Mouse (Mus musculus) kidney, postnatal 0 days (tissue): ENCODE data around the gene Lyzl4. TPM values are rescaled to one million over a fixed set of nuclear protein-coding genes. Genes with fewer than 3 reads are reported as not detected.

Source experiments
- ATAC-seq: fragments of 200-750 bp; cut with Nextera tagmentation; replicated peaks from 2 replicates; pipeline ENCODE4 v1.8.0; 2017; ENCODE audit warnings: low read depth, moderate number of reproducible peaks, moderate TSS enrichment, moderate library complexity; ENCODE audit not compliant: low FRiP score
- DNase-seq: peaks from one replicate; pipeline ENCODE4 v3.0.0-alpha.2; 2016; ENCODE audit warnings: low spot score
- H3K27ac ChIP-seq: fragments of 300-500 bp; sonication (generic); 2 replicates; pipeline ENCODE4 v1.5.1; 2014; ENCODE audit warnings: mild to moderate bottlenecking
- H3K27me3 ChIP-seq: fragments of 300-500 bp; sonication (generic); 2 replicates; pipeline ENCODE4 v1.6.1; 2014; ENCODE audit warnings: low read length, mixed read lengths; ENCODE audit not compliant: insufficient read depth
- H3K36me3 ChIP-seq: fragments of 300-500 bp; sonication (generic); 2 replicates; pipeline ENCODE4 v1.6.1; 2014; ENCODE audit warnings: low read length, mixed read lengths; ENCODE audit not compliant: insufficient read depth
- H3K4me1 ChIP-seq: fragments of 300-500 bp; sonication (generic); replicated peaks from 2 replicates; pipeline ENCODE4 v1.6.1; 2014; ENCODE audit warnings: antibody characterized with exemption, low read length, mixed read lengths; ENCODE audit not compliant: insufficient read depth
- H3K4me2 ChIP-seq: fragments of 300-500 bp; sonication (generic); 2 replicates; pipeline ENCODE4 v1.6.1; 2014; ENCODE audit warnings: mild to moderate bottlenecking, low read length, moderate library complexity, mixed read lengths
- H3K4me3 ChIP-seq: fragments of 300-500 bp; sonication (generic); replicated peaks from 2 replicates; pipeline ENCODE4 v1.5.1; 2014; ENCODE audit warnings: low read depth, low read length
- H3K9ac ChIP-seq: fragments of 300-500 bp; sonication (generic); 2 replicates; pipeline ENCODE4 v1.6.1; 2014; ENCODE audit warnings: low read depth, low read length
- H3K9me3 ChIP-seq: fragments of 300-500 bp; sonication (generic); replicated peaks from 2 replicates; pipeline ENCODE4 v1.6.1; 2016; ENCODE audit warnings: low read length, inconsistent platforms, mixed read lengths
- CTCF ChIP-seq: IDR thresholded peaks from 2 replicates; pipeline ENCODE4 v1.5.1; 2016; ENCODE audit warnings: antibody characterized with exemption, low read depth, mild to moderate bottlenecking, moderate library complexity
- WGBS: fragments of 180-500 bp; shearing (Covaris S2); extraction: QIAGEN DNeasy Blood & Tissue Kit; methylation state at CpG from one replicate; pipeline ENCODE4 v1.1.7; 2014; 5-methylcytosine and 5-hydroxymethylcytosine counted together
- polyA plus RNA-seq: library from polyadenylated mRNA; unstranded; fragments of >200 nt; fragmentation: Nextera tagmentation; extraction: Ambion mirVana; gene quantifications from 2 replicates; pipeline ENCODE4 v1.2.1, GENCODE M21; 2015

Gene Lyzl4
- polyA plus RNA-seq, 1 experiment from 2014 or later = not detected

- WGBS = 39% methylated on average over 5 of the region's 5 CpGs
- no peak for ATAC-seq
- TF ChIP-seq CTCF = no peak
Observed at GRCm38 (mm10) chr9:121556913-121557312, 85.0 kb downstream of the Lyzl4 start.

DNA sequence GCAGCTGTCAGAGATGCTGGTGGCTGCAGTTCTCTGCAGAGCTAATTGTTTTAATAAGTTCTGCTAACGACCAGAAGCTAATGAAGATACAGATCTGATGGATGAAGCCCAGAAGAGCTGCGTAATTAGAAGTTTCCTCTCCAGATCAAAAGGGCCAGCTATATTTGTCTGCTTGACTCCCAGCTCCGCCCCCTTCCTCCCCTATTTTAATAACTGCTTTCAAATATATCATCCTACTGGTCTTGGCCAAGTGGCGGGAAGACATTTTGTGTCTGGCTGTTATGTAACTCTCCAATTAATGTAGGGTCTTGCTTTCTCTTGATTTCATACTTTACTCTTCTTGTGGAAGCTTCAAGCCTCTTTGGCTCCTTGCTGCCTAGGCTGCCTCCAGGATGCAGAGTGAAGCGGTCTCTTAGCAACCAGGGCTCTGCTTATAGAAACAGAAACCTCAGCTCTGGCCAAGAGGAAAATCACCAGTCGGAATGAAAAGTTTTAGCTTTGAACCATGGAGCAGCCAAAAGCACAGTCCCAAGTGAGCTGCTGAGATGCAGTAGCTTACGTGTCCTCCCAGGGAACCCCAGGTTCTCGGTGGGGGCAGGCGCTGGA lies 86.4 kb downstream of the Lyzl4 start:
- TF ChIP-seq CTCF = no peak
- Histone ChIP-seq H3K9me3 (no peaks in the 10 kb centered on the region), H3K9ac (no peak overlapping the region), H3K4me3 (no peak overlapping the region), H3K4me1 (no peaks in the 10 kb centered on the region), H3K4me2 (no peak overlapping the region), H3K36me3 (no peaks in the 10 kb centered on the region), H3K27me3 (no peaks in the 10 kb centered on the region), H3K27ac (no peak overlapping the region)
- WGBS = 50% methylated on average over 9 of the region's 9 CpGs
- ATAC-seq (no peak), DNase-seq (peak; percentile 79)

More at GRCm38 (mm10) chr9:121556913-121557312, 85.0 kb downstream of the Lyzl4 start:
- no peak for DNase-seq
- no peaks in the 10 kb centered on the region for H3K27me3 ChIP-seq
- no peak overlapping the region for H3K27ac ChIP-seq
- no peak overlapping the region for H3K9ac ChIP-seq
- no peaks in the 10 kb centered on the region for H3K9me3 ChIP-seq
- H3K4me3 ChIP-seq = no peak overlapping the region
- no peak overlapping the region for H3K4me2 ChIP-seq
- H3K4me1 ChIP-seq = no peaks in the 10 kb centered on the region
- no peaks in the 10 kb centered on the region for H3K36me3 ChIP-seq

GRCm38 (mm10) chr9:121553643-121554042 lies 88.3 kb downstream of the Lyzl4 start:
- no peak for TF ChIP-seq CTCF
- WGBS = 62% methylated on average over 4 of the region's 4 CpGs
- no peaks in the 10 kb centered on the region for H3K27me3 ChIP-seq
- H3K4me3 ChIP-seq = no peak overlapping the region
- DNase-seq (peak; percentile 8), ATAC-seq (no peak)
- H3K9me3 ChIP-seq = no peaks in the 10 kb centered on the region
- no peaks in the 10 kb centered on the region for H3K4me1 ChIP-seq
- H3K9ac ChIP-seq = no peak overlapping the region
- H3K36me3 ChIP-seq = no peaks in the 10 kb centered on the region
- H3K27ac ChIP-seq = no peak overlapping the region
- no peak overlapping the region for H3K4me2 ChIP-seq

DNA sequence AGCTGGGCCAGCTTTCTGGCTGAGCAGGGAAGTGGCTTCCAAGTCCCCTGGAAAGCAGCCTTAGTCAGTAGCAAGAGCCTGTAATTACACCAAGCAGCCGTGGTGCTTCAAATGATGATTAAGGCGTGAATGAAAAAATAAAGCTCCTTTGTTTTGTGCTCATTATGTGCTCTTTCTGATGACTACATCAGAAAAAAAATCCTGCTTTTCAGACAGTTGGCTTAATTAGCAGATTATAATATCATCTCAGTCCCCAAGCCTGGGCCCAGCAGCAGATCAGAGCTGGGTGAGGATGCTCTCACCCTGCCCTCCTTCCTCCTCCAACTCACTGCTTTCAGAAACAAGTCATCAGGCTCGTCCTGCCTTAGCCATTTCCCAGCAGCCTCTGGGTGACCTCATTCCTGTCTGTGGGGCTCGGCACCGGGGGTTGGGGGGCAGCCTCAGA lies 91.5 kb downstream of the Lyzl4 start:
- no peak overlapping the region for H3K9ac ChIP-seq
- no peak for TF ChIP-seq CTCF
- H3K4me1 ChIP-seq = no peaks in the 10 kb centered on the region
- 71% methylated on average over 5 of the region's 5 CpGs for WGBS
- no peak for ATAC-seq
- no peaks in the 10 kb centered on the region for H3K27me3 ChIP-seq
- H3K4me3 ChIP-seq = no peak overlapping the region
- no peak for DNase-seq
- no peak overlapping the region for H3K4me2 ChIP-seq
- no peak overlapping the region for H3K27ac ChIP-seq
- H3K36me3 ChIP-seq = no peaks in the 10 kb centered on the region
- H3K9me3 ChIP-seq = no peaks in the 10 kb centered on the region

GRCm38 (mm10) chr9:121549444-121549843 lies 92.5 kb downstream of the Lyzl4 start:
- H3K36me3 ChIP-seq = no peaks in the 10 kb centered on the region
- H3K4me2 ChIP-seq = no peak overlapping the region
- ATAC-seq = no peak
- no peaks in the 10 kb centered on the region for H3K27me3 ChIP-seq
- no peaks in the 10 kb centered on the region for H3K9me3 ChIP-seq
- TF ChIP-seq CTCF = no peak
- DNase-seq = no peak
- H3K4me3 ChIP-seq = no peak overlapping the region
- H3K4me1 ChIP-seq = no peaks in the 10 kb centered on the region
- no peak overlapping the region for H3K9ac ChIP-seq
- H3K27ac ChIP-seq = no peak overlapping the region

- 56% methylated on average over 5 of the region's 5 CpGs for WGBS
- DNase-seq = no peak
- Histone ChIP-seq H3K27me3 (no peaks in the 10 kb centered on the region), H3K9ac (no peak overlapping the region), H3K27ac (no peak overlapping the region), H3K4me3 (no peak overlapping the region), H3K4me1 (no peaks in the 10 kb centered on the region), H3K9me3 (no peaks in the 10 kb centered on the region), H3K4me2 (no peak overlapping the region), H3K36me3 (no peaks in the 10 kb centered on the region)
- no peak for ATAC-seq
- TF ChIP-seq CTCF = no peak
Observed at GRCm38 (mm10) chr9:121549010-121549409, 92.9 kb downstream of the Lyzl4 start.

DNA sequence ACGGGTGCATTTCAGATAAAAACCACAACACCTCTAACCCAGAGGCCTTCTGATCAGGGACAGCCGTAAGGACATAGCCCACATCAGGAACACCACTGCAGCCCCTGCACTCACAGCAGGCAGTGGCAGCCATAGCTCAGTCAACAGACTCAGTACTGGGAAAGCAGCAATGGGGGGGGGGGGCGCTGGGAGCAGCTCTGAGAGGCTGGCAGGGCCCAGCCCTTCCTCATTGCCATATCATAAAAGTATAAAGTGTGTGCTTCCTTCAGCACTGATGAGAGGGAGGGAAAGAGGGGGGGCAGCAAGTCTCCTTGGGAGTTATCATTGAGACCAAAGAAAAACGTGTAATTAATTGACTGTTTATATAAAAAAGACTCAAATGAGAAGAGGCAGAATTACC lies 94.5 kb downstream of the Lyzl4 start:
- no peaks in the 10 kb centered on the region for H3K4me1 ChIP-seq
- no peak overlapping the region for H3K4me2 ChIP-seq
- H3K4me3 ChIP-seq = no peak overlapping the region
- no peak for TF ChIP-seq CTCF
- ATAC-seq = no peak
- no peaks in the 10 kb centered on the region for H3K27me3 ChIP-seq
- H3K9me3 ChIP-seq = no peaks in the 10 kb centered on the region
- no peak for DNase-seq
- H3K36me3 ChIP-seq = no peaks in the 10 kb centered on the region
- no peak overlapping the region for H3K27ac ChIP-seq
- WGBS = 65% methylated on average over 4 of the region's 4 CpGs
- no peak overlapping the region for H3K9ac ChIP-seq
